Mouse (Mus musculus): ENCODE measurements around the gene C330007P06Rik. TPM values are rescaled to one million over a fixed set of nuclear protein-coding genes. Genes with fewer than 3 reads are reported as not detected.
"Not testable (repeated sequence)": the region's sequence is repeated elsewhere in the genome, so short reads cannot be mapped to it uniquely, and the experiment has no call there.

Gene C330007P06Rik
- polyA plus RNA-seq, 1 experiment from 2014 or later = 23.9 TPM

DNA sequence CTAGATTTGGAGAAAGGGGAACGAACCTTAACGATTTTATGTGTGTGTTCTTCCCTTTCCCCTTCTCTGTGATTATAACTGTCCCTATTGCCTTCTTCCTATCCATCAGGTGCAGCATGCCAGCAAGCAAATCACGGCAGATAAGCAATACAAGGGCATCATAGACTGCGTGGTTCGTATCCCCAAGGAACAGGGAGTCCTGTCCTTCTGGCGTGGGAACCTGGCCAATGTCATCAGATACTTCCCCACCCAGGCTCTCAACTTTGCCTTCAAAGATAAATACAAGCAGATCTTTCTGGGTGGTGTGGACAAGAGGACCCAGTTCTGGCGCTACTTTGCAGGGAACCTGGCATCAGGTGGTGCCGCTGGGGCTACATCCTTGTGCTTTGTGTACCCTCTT is 77.2 kb downstream of the C330007P06Rik start:
- H3K4me1 ChIP-seq (ENCODE audit: control insufficient read depth, insufficient read depth, low read length); H3K9me3 ChIP-seq (replicated peaks; ENCODE audit: control insufficient read depth, low read length); DNase-seq (ENCODE audit: low spot score); ATAC-seq; H3K27ac ChIP-seq (ENCODE audit: low read depth, low read length); H3K27me3 ChIP-seq (replicated peaks; ENCODE audit: control insufficient read depth, insufficient read depth, low read length): not testable (repeated sequence)
- H3K36me3 ChIP-seq (ENCODE audit: control insufficient read depth, insufficient read depth, low read length) = 0 out of 2 replicates have a peak, but pooled peaks cover 11% of the 10 kb centered on the region
- 76% methylated on average over 8 of the region's 8 CpGs for WGBS
- H3K4me2 ChIP-seq (ENCODE audit: low read length) = peak overlapping the region; percentile 51
- peak overlapping the region; percentile 72; the same call in 1 of the 2 replicates for H3K9ac ChIP-seq (ENCODE audit: low read length)
- H3K4me3 ChIP-seq (ENCODE audit: low read depth, low read length) = peak overlapping the region; percentile 54

DNA sequence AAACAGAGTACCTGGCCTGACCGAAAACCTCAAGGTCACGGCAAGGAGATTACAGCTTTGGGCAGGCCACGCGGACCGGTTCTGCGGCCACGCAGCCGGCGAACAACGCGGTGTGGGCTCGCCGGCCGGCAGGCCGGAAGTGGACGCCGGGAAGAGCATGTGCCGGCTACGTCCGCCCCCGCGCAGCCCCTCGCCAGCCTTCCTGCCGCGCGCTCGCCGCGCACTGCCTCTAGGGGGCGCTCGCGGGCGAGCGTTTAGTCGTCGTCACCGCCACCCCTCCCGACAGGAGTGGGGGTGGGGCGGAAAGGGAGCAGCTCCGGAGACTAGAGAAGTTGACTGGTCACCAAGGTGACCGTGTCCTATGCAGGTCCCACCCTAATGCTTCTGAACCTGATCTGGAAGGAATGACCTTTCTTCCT is 77.7 kb downstream of the C330007P06Rik start:
- peak overlapping the region; percentile 72; the same call in 1 of the 2 replicates for H3K27ac ChIP-seq (ENCODE audit: low read depth, low read length)
- WGBS = 33% methylated on average over 41 of the region's 41 CpGs
- peak overlapping the region; percentile 51 for H3K4me2 ChIP-seq (ENCODE audit: low read length)
- peak overlapping the region; percentile 72 for H3K9ac ChIP-seq (ENCODE audit: low read length)
- no peaks in the 10 kb centered on the region for H3K9me3 ChIP-seq (replicated peaks; ENCODE audit: control insufficient read depth, low read length)
- H3K36me3 ChIP-seq (ENCODE audit: control insufficient read depth, insufficient read depth, low read length) = 0 out of 2 replicates have a peak, but pooled peaks cover 11% of the 10 kb centered on the region
- DNase-seq (ENCODE audit: low spot score) (peak; percentile 71), ATAC-seq (peak; percentile 84)
- no peaks in the 10 kb centered on the region for H3K27me3 ChIP-seq (replicated peaks; ENCODE audit: control insufficient read depth, insufficient read depth, low read length)
- H3K4me1 ChIP-seq (ENCODE audit: control insufficient read depth, insufficient read depth, low read length) = no peaks in the 10 kb centered on the region
- peak overlapping the region; percentile 54 for H3K4me3 ChIP-seq (ENCODE audit: low read depth, low read length)

- Histone ChIP-seq H3K9ac (ENCODE audit: low read length) (peak within 1 kb of the TSS; percentile 72), H3K27ac (ENCODE audit: low read depth, low read length) (peak within 1 kb of the TSS; percentile 72; the same call in 1 of the 2 replicates), H3K4me2 (ENCODE audit: low read length) (peak within 1 kb of the TSS; percentile 51), H3K4me1 (ENCODE audit: control insufficient read depth, insufficient read depth, low read length) (no peaks in the 10 kb centered on the region), H3K36me3 (ENCODE audit: control insufficient read depth, insufficient read depth, low read length) (0 out of 2 replicates have a peak, but pooled peaks cover 11% of the 10 kb centered on the region), H3K4me3 (ENCODE audit: low read depth, low read length) (peak within 1 kb of the TSS; percentile 54), H3K9me3 (replicated peaks; ENCODE audit: control insufficient read depth, low read length) (no peaks in the 10 kb centered on the region), H3K27me3 (replicated peaks; ENCODE audit: control insufficient read depth, insufficient read depth, low read length) (no peaks in the 10 kb centered on the region)
- peak; percentile 86 for DNase-seq (ENCODE audit: low spot score)
- WGBS = 32% methylated on average over 41 of the region's 41 CpGs
- peak; percentile 95 for ATAC-seq
Measured at GRCm38 (mm10) chrX:36795424-36796162, 78.3 kb downstream of the C330007P06Rik start, which contains the start of gene Slc25a5. Slc25a5 (plus strand) TSS chrX:36795651.

GRCm38 (mm10) chrX:36794571-36794970 is 79.3 kb downstream of the C330007P06Rik start:
- 65% methylated on average over 5 of the region's 5 CpGs for WGBS
- no peak overlapping the region for H3K4me3 ChIP-seq (ENCODE audit: low read depth, low read length)
- H3K27ac ChIP-seq (ENCODE audit: low read depth, low read length) = no peak overlapping the region
- ATAC-seq (no peak), DNase-seq (ENCODE audit: low spot score) (no peak)
- no peaks in the 10 kb centered on the region for H3K27me3 ChIP-seq (replicated peaks; ENCODE audit: control insufficient read depth, insufficient read depth, low read length)
- no peaks in the 10 kb centered on the region for H3K4me1 ChIP-seq (ENCODE audit: control insufficient read depth, insufficient read depth, low read length)
- no peak overlapping the region for H3K9ac ChIP-seq (ENCODE audit: low read length)
- no peak overlapping the region for H3K4me2 ChIP-seq (ENCODE audit: low read length)
- H3K36me3 ChIP-seq (ENCODE audit: control insufficient read depth, insufficient read depth, low read length) = 0 out of 2 replicates have a peak, but pooled peaks cover 11% of the 10 kb centered on the region
- H3K9me3 ChIP-seq (replicated peaks; ENCODE audit: control insufficient read depth, low read length) = no peaks in the 10 kb centered on the region

DNA sequence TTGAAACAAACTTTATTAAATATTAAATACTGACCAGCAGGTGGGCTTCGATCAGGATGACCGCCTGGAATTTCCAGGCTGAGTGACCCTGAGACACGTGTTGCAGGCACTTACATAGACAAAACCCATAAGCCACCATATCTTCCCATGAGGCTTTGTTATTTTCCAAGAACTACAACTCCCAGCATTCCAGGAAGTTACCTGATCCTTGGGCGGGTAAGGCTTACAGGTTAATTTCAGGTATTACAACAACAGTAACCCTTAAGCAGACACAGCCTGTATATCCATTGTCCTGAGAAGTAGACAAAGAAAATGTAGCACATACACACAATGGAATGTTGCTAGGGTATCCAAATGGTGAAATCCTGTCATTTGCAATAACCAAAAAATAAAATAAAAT is 84.6 kb downstream of the C330007P06Rik start:
- H3K9me3 ChIP-seq (replicated peaks; ENCODE audit: control insufficient read depth, low read length) = no peaks in the 10 kb centered on the region
- no peak overlapping the region for H3K4me3 ChIP-seq (ENCODE audit: low read depth, low read length)
- no peak overlapping the region for H3K27ac ChIP-seq (ENCODE audit: low read depth, low read length)
- no peak overlapping the region for H3K4me2 ChIP-seq (ENCODE audit: low read length)
- 65% methylated on average over 4 of the region's 4 CpGs for WGBS
- no peak for ATAC-seq
- DNase-seq (ENCODE audit: low spot score) = no peak
- H3K9ac ChIP-seq (ENCODE audit: low read length) = no peak overlapping the region
- H3K36me3 ChIP-seq (ENCODE audit: control insufficient read depth, insufficient read depth, low read length) = no peaks in the 10 kb centered on the region
- H3K4me1 ChIP-seq (ENCODE audit: control insufficient read depth, insufficient read depth, low read length) = no peaks in the 10 kb centered on the region
- no peaks in the 10 kb centered on the region for H3K27me3 ChIP-seq (replicated peaks; ENCODE audit: control insufficient read depth, insufficient read depth, low read length)

DNA sequence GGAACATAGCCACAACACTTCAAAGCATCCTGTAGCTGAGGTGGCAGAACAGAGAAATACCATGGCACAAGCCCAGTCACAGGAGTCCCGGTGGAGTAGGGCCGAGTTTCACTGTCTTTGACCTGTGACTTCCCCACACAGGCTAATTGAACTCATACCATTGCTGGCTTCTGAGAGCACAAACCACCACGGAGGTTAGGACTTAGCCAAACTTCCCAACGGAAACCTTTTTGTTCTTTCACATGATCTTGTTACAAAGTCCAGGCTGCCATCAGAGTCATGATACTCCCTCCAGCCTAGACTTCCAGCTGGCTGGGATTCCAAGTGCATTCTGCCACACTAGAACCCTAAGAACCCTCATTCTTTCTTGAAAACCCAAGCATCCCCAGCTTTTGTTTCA is 96.2 kb downstream of the C330007P06Rik start:
- 70% methylated on average over 4 of the region's 4 CpGs for WGBS
- Histone ChIP-seq H3K36me3 (ENCODE audit: control insufficient read depth, insufficient read depth, low read length) (no peaks in the 10 kb centered on the region), H3K27ac (ENCODE audit: low read depth, low read length) (no peak overlapping the region), H3K4me2 (ENCODE audit: low read length) (no peak overlapping the region), H3K9me3 (replicated peaks; ENCODE audit: control insufficient read depth, low read length) (no peaks in the 10 kb centered on the region), H3K4me3 (ENCODE audit: low read depth, low read length) (no peak overlapping the region), H3K9ac (ENCODE audit: low read length) (no peak overlapping the region), H3K27me3 (replicated peaks; ENCODE audit: control insufficient read depth, insufficient read depth, low read length) (no peaks in the 10 kb centered on the region), H3K4me1 (ENCODE audit: control insufficient read depth, insufficient read depth, low read length) (no peaks in the 10 kb centered on the region)
- DNase-seq (ENCODE audit: low spot score) (no peak), ATAC-seq (no peak)

- DNase-seq (ENCODE audit: low spot score) = no peak
- no peak overlapping the region for H3K4me2 ChIP-seq (ENCODE audit: low read length)
- H3K27me3 ChIP-seq (replicated peaks; ENCODE audit: control insufficient read depth, insufficient read depth, low read length) = no peaks in the 10 kb centered on the region
- no peak overlapping the region for H3K9ac ChIP-seq (ENCODE audit: low read length)
- no peak for ATAC-seq
- H3K9me3 ChIP-seq (replicated peaks; ENCODE audit: control insufficient read depth, low read length) = no peaks in the 10 kb centered on the region
- H3K27ac ChIP-seq (ENCODE audit: low read depth, low read length) = no peak overlapping the region
- no peaks in the 10 kb centered on the region for H3K4me1 ChIP-seq (ENCODE audit: control insufficient read depth, insufficient read depth, low read length)
- no peak overlapping the region for H3K4me3 ChIP-seq (ENCODE audit: low read depth, low read length)
- H3K36me3 ChIP-seq (ENCODE audit: control insufficient read depth, insufficient read depth, low read length) = no peaks in the 10 kb centered on the region
- WGBS = 88% methylated on average over 5 of the region's 5 CpGs
Measured at GRCm38 (mm10) chrX:36775520-36775919, 98.4 kb downstream of the C330007P06Rik start.

All from forebrain, embryonic 14.5 days (tissue).